Mouse (Mus musculus) monocyte, adult 2 months (primary cell): ENCODE measurements around the gene Glrp1.

Experiments used
- DNase-seq, 2 experiments: peaks; one replicate each; pipeline ENCODE4 v3.0.0; 2022; ENCODE audit warnings: low spot score in 2 of 2, low read depth in 1 of 2

Glrp1 gene

GRCm38 (mm10) chr1:88463241-88463640, 46.6 kb downstream of the Glrp1 start:
- DNase-seq: no peak

GRCm38 (mm10) chr1:88462484-88462883, 47.4 kb downstream of the Glrp1 start:
- DNase-seq: no peak

- no peak for DNase-seq
Observed at GRCm38 (mm10) chr1:88461096-88461495, 48.8 kb downstream of the Glrp1 start.

- DNase-seq: no peak
Observed at GRCm38 (mm10) chr1:88459655-88460054, 50.2 kb downstream of the Glrp1 start.

GRCm38 (mm10) chr1:88459196-88459595, 50.7 kb downstream of the Glrp1 start:
- no peak for DNase-seq

- DNase-seq: peak; percentile 4 to 19
Observed at GRCm38 (mm10) chr1:88456451-88457072, 53.3 kb downstream of the Glrp1 start.

- DNase-seq: no peak
Observed at GRCm38 (mm10) chr1:88455761-88456160, 54.1 kb downstream of the Glrp1 start.

- DNase-seq: no peak
Observed at GRCm38 (mm10) chr1:88454703-88455102, 55.2 kb downstream of the Glrp1 start.

- no peak for DNase-seq
Observed at GRCm38 (mm10) chr1:88452198-88452597, 57.7 kb downstream of the Glrp1 start.

- no peak for DNase-seq
Observed at GRCm38 (mm10) chr1:88450668-88451067, 59.2 kb downstream of the Glrp1 start.
